Comparison of ENCODE assay signal across 8 mouse cellular contexts in the genomic region with DNA sequence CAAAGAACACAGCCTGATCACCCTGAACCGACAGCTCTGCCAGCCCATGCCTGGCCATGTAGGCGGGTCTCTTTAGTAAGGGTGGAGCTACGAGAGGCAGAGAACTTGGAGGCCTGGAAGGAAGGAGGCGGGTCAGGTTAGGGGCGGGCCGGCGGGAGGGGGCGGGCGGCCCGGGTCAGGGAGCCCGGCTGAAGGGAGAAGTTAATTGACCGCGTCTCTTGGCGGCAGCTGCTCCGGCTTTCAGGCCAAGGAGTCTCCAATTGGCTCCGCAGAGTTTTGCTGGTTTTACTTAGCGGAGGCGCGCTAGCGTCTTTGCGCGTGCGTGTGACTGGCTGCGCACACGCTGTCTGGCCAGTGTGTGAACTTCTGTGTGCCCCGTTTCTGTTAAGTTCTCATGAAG. TPM values are rescaled to one million over a fixed set of nuclear protein-coding genes. Genes with fewer than 3 reads are reported as not detected.
DNase-seq lines count a peak whose midpoint lies in the region; ATAC-seq and TF ChIP-seq lines count a peak whose summit lies in the region.

No protein-coding gene starts in this region.

- peak; percentile 66 for DNase-seq in adrenal gland, adult 8-10 months
- DNase-seq in heart, postnatal 4 days: peak; percentile 81
- peak; percentile 31 to 43 for DNase-seq in layer of hippocampus, postnatal 14 days (ENCODE audit: low spot score in 2 of 2)
- DNase-seq in right cerebral cortex, postnatal 10 days (ENCODE audit: low spot score in 2 of 2): peak; percentile 66 to 72

- peak overlapping the region; percentile 13; the same call in 1 of the 2 replicates for H3K9ac ChIP-seq in ES-Bruce4 (ENCODE audit: low read depth, poor library complexity, severe bottlenecking)
- H3K9ac ChIP-seq in forebrain, embryonic 13.5 days: peak overlapping the region; percentile 51

- TF ChIP-seq CTCF in ES-Bruce4 (IDR thresholded peaks at IDR 0.05; ENCODE audit: low read depth, low read length): no peak

- TF ChIP-seq EP300 in ES-Bruce4 (IDR thresholded peaks at IDR 0.05; ENCODE audit: insufficient read depth, low read depth, low read length): no peak

- TF ChIP-seq POLR2A in ES-Bruce4 (IDR thresholded peaks at IDR 0.05; ENCODE audit: insufficient read depth, low read length): peak; percentile 16

- H3K4me2 ChIP-seq in forebrain, embryonic 13.5 days: peak overlapping the region; percentile 63

- H3K4me1 ChIP-seq in ES-Bruce4 (ENCODE audit: control insufficient read depth, insufficient read depth, low read length): peaks cover under 1% of the 10 kb centered on the region
- H3K4me1 ChIP-seq in forebrain, embryonic 13.5 days: peaks cover 15% of the 10 kb centered on the region

- ATAC-seq in forebrain, embryonic 13.5 days: peak; percentile 85
- peak; percentile 87 for ATAC-seq in megakaryocyte progenitor cell, adult 5-6 weeks (replicated peaks; ENCODE audit: poor library complexity)
- ATAC-seq in cerebellum, adult (ENCODE audit: insufficient number of reproducible peaks, low FRiP score, low TSS enrichment): no peak

- no peaks in the 10 kb centered on the region for H3K27me3 ChIP-seq in ES-Bruce4 (ENCODE audit: control insufficient read depth, insufficient read depth, low read length, poor library complexity, severe bottlenecking)
- H3K27me3 ChIP-seq in forebrain, embryonic 13.5 days: peaks cover 62% of the 10 kb centered on the region

- H3K27ac ChIP-seq in ES-Bruce4 (ENCODE audit: insufficient read depth, low read length): no peak overlapping the region
- no peak overlapping the region for H3K27ac ChIP-seq in forebrain, embryonic 13.5 days

- WGBS in forebrain, embryonic 13.5 days: under 1% methylated on average over 26 of the region's 26 CpGs

- H3K36me3 ChIP-seq in ES-Bruce4 (ENCODE audit: control insufficient read depth, insufficient read depth, low read length, poor library complexity, severe bottlenecking): no peaks in the 10 kb centered on the region
- H3K36me3 ChIP-seq in forebrain, embryonic 13.5 days (ENCODE audit: poor library complexity, severe bottlenecking): no peaks in the 10 kb centered on the region

- peak overlapping the region; percentile 65 for H3K4me3 ChIP-seq in ES-Bruce4 (ENCODE audit: low read depth, low read length)
- peak overlapping the region; percentile 40 for H3K4me3 ChIP-seq in forebrain, embryonic 13.5 days

- no peaks in the 10 kb centered on the region for H3K9me3 ChIP-seq in ES-Bruce4 (replicated peaks; ENCODE audit: control insufficient read depth, insufficient read depth, low read length, poor library complexity, severe bottlenecking)
- H3K9me3 ChIP-seq in forebrain, embryonic 13.5 days (replicated peaks): no peaks in the 10 kb centered on the region

RNA-seq across cellular contexts. Expression of a gene that starts 9.0 kb away (rescaled TPM):
- 2.2 and 4.1 TPM in 2 replicates for polyA plus RNA-seq in ES-Bruce4 (2011; ENCODE audit: insufficient read depth, insufficient read length, low read depth, missing spikeins)
- under 1 TPM in 2 of 4 experiments, not detected in 2; 0.26 to 0.40 TPM for total RNA-seq in adrenal gland, adult 8-10 months (2022)
- 0.40 and 1.8 TPM in 2 replicates for polyA plus RNA-seq in forebrain, embryonic 13.5 days (2015; fragmentation: Nextera tagmentation; extraction: Ambion mirVana)
- total RNA-seq in heart, postnatal 4 days (2021): 1,000 to 10,000 TPM; 8,328 to 9,816 TPM
- total RNA-seq in layer of hippocampus, postnatal 14 days (2021): not detected
- total RNA-seq in megakaryocyte progenitor cell, adult 5-6 weeks (2015): not detected in 2 replicates
- not detected in 2 replicates for total RNA-seq in megakaryocyte progenitor cell, adult 5-6 weeks (2017)

RNA-seq across cellular contexts. Expression of a gene that starts 14.3 kb away (rescaled TPM):
- 3.4 and 4.6 TPM in 2 replicates for polyA plus RNA-seq in ES-Bruce4 (2011; ENCODE audit: insufficient read depth, insufficient read length, low read depth, missing spikeins)
- 10 to 100 TPM in 1 of 4 experiments, 1 to 10 TPM in 3; 7.2 to 12.3 (median 9.3) TPM for total RNA-seq in adrenal gland, adult 8-10 months (2022)
- 5.5 and 5.9 TPM in 2 replicates for polyA plus RNA-seq in forebrain, embryonic 13.5 days (2015; fragmentation: Nextera tagmentation; extraction: Ambion mirVana)
- total RNA-seq in heart, postnatal 4 days (2021): 10 to 100 TPM; 16.4 to 19.3 TPM
- total RNA-seq in layer of hippocampus, postnatal 14 days (2021): 1 to 10 TPM; 5.6 to 6.5 TPM
- 0.15 TPM in 1 of 2 replicates, not detected in the other for total RNA-seq in megakaryocyte progenitor cell, adult 5-6 weeks (2015)
- 0.92 TPM in 1 of 2 replicates, not detected in the other for total RNA-seq in megakaryocyte progenitor cell, adult 5-6 weeks (2017)

Comparison
In these comparisons a context has a peak if more than half of its experiments do, and no peak if none do; other contexts are left out.
1. RNA of a gene that starts 9.0 kb away (total RNA-seq): 8,328 to 9,816 TPM in heart, postnatal 4 days; 0.26 to 0.40 TPM in adrenal gland, adult 8-10 months, not detected in layer of hippocampus, postnatal 14 days and not detected in megakaryocyte progenitor cell, adult 5-6 weeks; every median in the first group is over 1,000 times any median in the second.
2. Peak in every context shown above with its lines, with median percentiles within 50 percentile points of each other: DNase-seq.